Mouse (Mus musculus) liver, embryonic 11.5 days (tissue): ENCODE measurements around the gene Micu1. TPM values are rescaled to one million over a fixed set of nuclear protein-coding genes. Genes with fewer than 3 reads are reported as not detected.

ENCODE experiments used
- ATAC-seq: fragments of 200-750 bp; cut with Nextera tagmentation; replicated peaks from 2 replicates; pipeline ENCODE4 v1.8.0; 2017; ENCODE audit warnings: moderate number of reproducible peaks, mild to moderate bottlenecking, moderate TSS enrichment, moderate library complexity; ENCODE audit not compliant: low FRiP score
- DNase-seq: peaks from one replicate; pipeline ENCODE4 v3.0.0-alpha.2; 2017; ENCODE audit warnings: low spot score
- H3K27ac ChIP-seq: fragments of 300-500 bp; sonication (generic); 2 replicates; pipeline ENCODE4 v1.5.1; 2014; ENCODE audit warnings: mild to moderate bottlenecking, low read depth, low read length, control low read depth
- H3K27me3 ChIP-seq: fragments of 300-500 bp; sonication (generic); replicated peaks from 2 replicates; pipeline ENCODE4 v1.6.1; 2014; ENCODE audit warnings: low read length, mixed read lengths; ENCODE audit not compliant: control insufficient read depth, insufficient read depth
- H3K36me3 ChIP-seq: fragments of 300-500 bp; sonication (generic); 2 replicates; pipeline ENCODE4 v1.6.1; 2014; ENCODE audit warnings: mild to moderate bottlenecking, low read length, moderate library complexity, mixed read lengths; ENCODE audit not compliant: control insufficient read depth, insufficient read depth
- H3K4me1 ChIP-seq: fragments of 300-500 bp; sonication (generic); replicated peaks from 2 replicates; pipeline ENCODE4 v1.6.1; 2014; ENCODE audit warnings: low read length, mixed read lengths; ENCODE audit not compliant: control insufficient read depth, insufficient read depth
- H3K4me2 ChIP-seq: fragments of 300-500 bp; sonication (generic); 2 replicates; pipeline ENCODE4 v1.6.1; 2014; ENCODE audit warnings: mild to moderate bottlenecking, control low read depth, moderate library complexity
- H3K4me3 ChIP-seq: fragments of 300-500 bp; sonication (generic); 2 replicates; pipeline ENCODE4 v1.5.1; 2014; ENCODE audit warnings: low read depth, low read length, control low read depth
- H3K9ac ChIP-seq: fragments of 300-500 bp; sonication (generic); 2 replicates; pipeline ENCODE4 v1.6.1; 2014; ENCODE audit warnings: low read depth, low read length, control low read depth
- H3K9me3 ChIP-seq: fragments of 300-500 bp; sonication (generic); 2 replicates; pipeline ENCODE4 v1.6.1; 2016; ENCODE audit warnings: low read length, inconsistent platforms, mixed read lengths; ENCODE audit not compliant: control insufficient read depth
- WGBS: fragments of 180-500 bp; shearing (Covaris S2); extraction: QIAGEN DNeasy Blood & Tissue Kit; methylation state at CpG from one replicate; pipeline ENCODE4 v1.1.7; 2014; 5-methylcytosine and 5-hydroxymethylcytosine counted together
- polyA plus RNA-seq: library from polyadenylated mRNA; unstranded; fragments of >200 nt; fragmentation: Nextera tagmentation; extraction: Ambion mirVana; gene quantifications from 2 replicates; pipeline ENCODE4 v1.2.1, GENCODE M21; 2014

Micu1 gene
- polyA plus RNA-seq, 1 experiment from 2014 or later = 40.8 TPM

GRCm38 (mm10) chr10:59911561-59912198 is 209.4 kb downstream of the Micu1 start:
- H3K4me1 ChIP-seq = peaks cover 55% of the 10 kb centered on the region
- no peaks in the 10 kb centered on the region; the same call in 1 of the 2 replicates for H3K27me3 ChIP-seq
- peak overlapping the region; percentile 29; the same call in 1 of the 2 replicates for H3K4me3 ChIP-seq
- H3K9ac ChIP-seq = no peak overlapping the region
- 9% methylated on average over 25 of the region's 25 CpGs for WGBS
- H3K4me2 ChIP-seq = peak overlapping the region; percentile 56
- no peaks in the 10 kb centered on the region for H3K9me3 ChIP-seq
- ATAC-seq (no peak), DNase-seq (no peak)
- H3K36me3 ChIP-seq = no peaks in the 10 kb centered on the region
- 0 out of 2 replicates have a peak overlapping the region, but pooled peaks have one; percentile 25 for H3K27ac ChIP-seq

Other genes with a start within 250 kb of the Micu1 start
- not detected in 2 replicates for gene Gm10322, start 86.4 kb upstream of the Micu1 start, polyA plus RNA-seq
- gene Mcu, start 85.8 kb upstream of the Micu1 start, polyA plus RNA-seq = 22.3 and 24.2 TPM in 2 replicates
- gene Dnajb12, start 177.1 kb downstream of the Micu1 start, polyA plus RNA-seq = 27.4 and 30.2 TPM in 2 replicates
- gene Ddit4, start 249.4 kb downstream of the Micu1 start, polyA plus RNA-seq = 2.7 and 4.3 TPM in 2 replicates